Mouse (Mus musculus) stomach, postnatal 0 days (tissue): ENCODE data around the gene Tgfa.

ENCODE experiments used
- CTCF ChIP-seq: IDR thresholded peaks from 2 replicates; pipeline ENCODE4 v1.5.1; 2016; ENCODE audit warnings: antibody characterized with exemption, low read depth, mild to moderate bottlenecking, moderate library complexity
- EP300 ChIP-seq: optimal IDR thresholded peaks from 2 replicates; pipeline ENCODE3; 2016; ENCODE audit warnings: antibody characterized with exemption

DNA sequence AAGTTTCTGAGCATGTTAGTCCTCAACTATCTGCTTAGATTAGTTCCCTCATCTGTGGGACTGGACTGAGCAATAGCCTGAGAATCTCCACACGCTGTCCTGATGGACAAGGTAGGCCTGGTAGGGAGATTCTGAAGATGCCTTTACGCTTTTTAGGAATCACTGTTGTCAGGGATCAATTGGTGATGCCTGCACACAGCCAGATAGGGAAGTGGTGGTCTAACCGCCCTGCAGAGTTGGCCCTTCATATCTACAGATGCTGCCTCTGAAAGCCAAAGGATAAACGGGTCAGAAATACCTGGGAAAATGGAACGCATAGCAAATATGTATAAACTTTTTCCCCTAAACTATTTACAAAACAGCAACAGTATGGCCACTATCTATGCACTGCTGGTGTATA lies 37.3 kb downstream of the Tgfa start:
- TF ChIP-seq CTCF (no peak), EP300 (no peak)
